Mouse (Mus musculus) stomach, embryonic 14.5 days (tissue): ENCODE results near the gene Lix1l. TPM values are rescaled to one million over a fixed set of nuclear protein-coding genes. Genes with fewer than 3 reads are reported as not detected.

Experiments used
- ATAC-seq: fragments of 200-750 bp; cut with Nextera tagmentation; 2 replicates; pipeline ENCODE4 v1.8.0; 2017; ENCODE audit warnings: low read depth, moderate TSS enrichment; ENCODE audit not compliant: insufficient number of reproducible peaks, insufficient read depth, low FRiP score
- H3K27ac ChIP-seq: fragments of 300-500 bp; sonication (generic); 2 replicates; pipeline ENCODE4 v1.5.1; 2014; ENCODE audit warnings: mild to moderate bottlenecking, low read length, moderate library complexity, mixed read lengths
- H3K27me3 ChIP-seq: fragments of 300-500 bp; sonication (generic); 2 replicates; pipeline ENCODE4 v1.6.1; 2014; ENCODE audit warnings: low read length, control low read depth, mixed read lengths; ENCODE audit not compliant: control insufficient read depth, insufficient read depth
- H3K36me3 ChIP-seq: fragments of 300-500 bp; sonication (generic); 2 replicates; pipeline ENCODE4 v1.6.1; 2014; ENCODE audit warnings: mild to moderate bottlenecking, control low read depth, low read length, moderate library complexity, mixed read lengths; ENCODE audit not compliant: control insufficient read depth, insufficient read depth
- H3K4me1 ChIP-seq: fragments of 300-500 bp; sonication (generic); 2 replicates; pipeline ENCODE4 v1.6.1; 2014; ENCODE audit warnings: low read length, control low read depth, mixed read lengths; ENCODE audit not compliant: control insufficient read depth, insufficient read depth
- H3K4me2 ChIP-seq: fragments of 300-500 bp; sonication (generic); replicated peaks from 2 replicates; pipeline ENCODE4 v1.6.1; 2014; ENCODE audit warnings: low read depth, low read length, control low read depth
- H3K4me3 ChIP-seq: fragments of 300-500 bp; sonication (generic); 2 replicates; pipeline ENCODE4 v1.5.1; 2014; ENCODE audit warnings: low read depth, low read length, control low read depth
- H3K9ac ChIP-seq: fragments of 300-500 bp; sonication (generic); replicated peaks from 2 replicates; pipeline ENCODE4 v1.6.1; 2014; ENCODE audit warnings: low read depth, mild to moderate bottlenecking, control low read depth, low read length, moderate library complexity, mixed read lengths
- H3K9me3 ChIP-seq: fragments of 300-500 bp; sonication (generic); 2 replicates; pipeline ENCODE4 v1.6.1; 2016; ENCODE audit warnings: low read depth, low read length, control low read depth; ENCODE audit not compliant: control insufficient read depth
- WGBS: fragments of 180-500 bp; shearing (Covaris S2); extraction: QIAGEN DNeasy Blood & Tissue Kit; methylation state at CpG from one replicate; pipeline ENCODE4 v1.1.7; 2014; 5-methylcytosine and 5-hydroxymethylcytosine counted together
- polyA plus RNA-seq: library from polyadenylated mRNA; unstranded; fragments of >200 nt; fragmentation: Nextera tagmentation; extraction: Ambion mirVana; gene quantifications from 2 replicates; pipeline ENCODE4 v1.2.1, GENCODE M21; 2014

Gene Lix1l
- polyA plus RNA-seq, 1 experiment from 2014 or later: 10.6 TPM

- Histone ChIP-seq H3K27me3 (no peaks in the 10 kb centered on the region), H3K27ac (no peak overlapping the region), H3K9ac (no peak overlapping the region), H3K36me3 (peaks cover 23% of the 10 kb centered on the region), H3K4me1 (peaks cover 40% of the 10 kb centered on the region), H3K4me2 (no peak overlapping the region), H3K9me3 (no peaks in the 10 kb centered on the region), H3K4me3 (no peak overlapping the region)
- WGBS: 92% methylated on average over 8 of the region's 8 CpGs
- ATAC-seq: no peak
Measured at GRCm38 (mm10) chr3:96563267-96563666, 37.7 kb upstream of the Lix1l start.

- 47% methylated on average over 10 of the region's 10 CpGs for WGBS
- H3K9ac ChIP-seq: no peak overlapping the region
Measured at GRCm38 (mm10) chr3:96563911-96564632, 36.9 kb upstream of the Lix1l start.

GRCm38 (mm10) chr3:96564633-96565032 is 36.3 kb upstream of the Lix1l start:
- Histone ChIP-seq H3K36me3 (peaks cover 18% of the 10 kb centered on the region), H3K4me1 (peaks cover 37% of the 10 kb centered on the region), H3K9me3 (no peaks in the 10 kb centered on the region), H3K27ac (peak overlapping the region; percentile 72), H3K4me2 (no peak overlapping the region), H3K4me3 (no peak overlapping the region), H3K27me3 (no peaks in the 10 kb centered on the region), H3K9ac (no peak overlapping the region)
- WGBS: 47% methylated on average over 7 of the region's 7 CpGs
- ATAC-seq: 0 out of 2 replicates have a peak, but pooled peaks have one; percentile 4

More at GRCm38 (mm10) chr3:96563911-96564632, 36.9 kb upstream of the Lix1l start:
- Histone ChIP-seq H3K4me3 (no peak overlapping the region), H3K27me3 (no peaks in the 10 kb centered on the region), H3K4me1 (peaks cover 40% of the 10 kb centered on the region), H3K27ac (peak overlapping the region; percentile 72), H3K36me3 (peaks cover 23% of the 10 kb centered on the region), H3K9me3 (no peaks in the 10 kb centered on the region), H3K4me2 (no peak overlapping the region)
- peak; percentile 57; the same call in 1 of the 2 replicates for ATAC-seq

GRCm38 (mm10) chr3:96565105-96565504 is 35.8 kb upstream of the Lix1l start:
- peak overlapping the region; percentile 72; the same call in 1 of the 2 replicates for H3K27ac ChIP-seq
- no peak overlapping the region for H3K9ac ChIP-seq
- peaks cover 13% of the 10 kb centered on the region for H3K36me3 ChIP-seq
- H3K4me2 ChIP-seq: no peak overlapping the region
- H3K9me3 ChIP-seq: no peaks in the 10 kb centered on the region
- 87% methylated on average over 2 of the region's 3 CpGs for WGBS
- no peak for ATAC-seq
- no peaks in the 10 kb centered on the region for H3K27me3 ChIP-seq
- H3K4me1 ChIP-seq: peaks cover 33% of the 10 kb centered on the region
- H3K4me3 ChIP-seq: no peak overlapping the region

GRCm38 (mm10) chr3:96566661-96567450 is 34.1 kb upstream of the Lix1l start:
- Histone ChIP-seq H3K27me3 (no peaks in the 10 kb centered on the region), H3K4me2 (no peak overlapping the region), H3K36me3 (no peaks in the 10 kb centered on the region), H3K27ac (no peak overlapping the region), H3K4me3 (no peak overlapping the region), H3K9ac (no peak overlapping the region), H3K9me3 (no peaks in the 10 kb centered on the region), H3K4me1 (peaks cover 16% of the 10 kb centered on the region)
- ATAC-seq: no peak
- 80% methylated on average over 8 of the region's 8 CpGs for WGBS

- Histone ChIP-seq H3K9ac (no peak overlapping the region), H3K36me3 (no peaks in the 10 kb centered on the region), H3K4me3 (no peak overlapping the region), H3K4me2 (no peak overlapping the region), H3K4me1 (peaks cover 14% of the 10 kb centered on the region), H3K9me3 (no peaks in the 10 kb centered on the region), H3K27me3 (no peaks in the 10 kb centered on the region), H3K27ac (no peak overlapping the region)
- no peak for ATAC-seq
- WGBS: 80% methylated on average over 8 of the region's 8 CpGs
Measured at GRCm38 (mm10) chr3:96568605-96569004, 32.3 kb upstream of the Lix1l start.

- no peak overlapping the region for H3K9ac ChIP-seq
- WGBS: 91% methylated on average over 13 of the region's 13 CpGs
- H3K9me3 ChIP-seq: no peaks in the 10 kb centered on the region
- ATAC-seq: no peak
- H3K36me3 ChIP-seq: no peaks in the 10 kb centered on the region
- H3K27ac ChIP-seq: no peak overlapping the region
- peaks cover 6% of the 10 kb centered on the region; the same call in 1 of the 2 replicates for H3K4me1 ChIP-seq
- no peaks in the 10 kb centered on the region for H3K27me3 ChIP-seq
- H3K4me2 ChIP-seq: no peak overlapping the region
- no peak overlapping the region for H3K4me3 ChIP-seq
Measured at GRCm38 (mm10) chr3:96569506-96569905, 31.4 kb upstream of the Lix1l start.

- H3K9me3 ChIP-seq: no peaks in the 10 kb centered on the region
- H3K4me3 ChIP-seq: no peak overlapping the region
- H3K4me1 ChIP-seq: 0 out of 2 replicates have a peak, but pooled peaks cover 3% of the 10 kb centered on the region
- no peaks in the 10 kb centered on the region for H3K36me3 ChIP-seq
- no peaks in the 10 kb centered on the region for H3K27me3 ChIP-seq
- WGBS: 76% methylated on average over 11 of the region's 11 CpGs
- H3K4me2 ChIP-seq: no peak overlapping the region
- no peak overlapping the region for H3K9ac ChIP-seq
- no peak overlapping the region for H3K27ac ChIP-seq
- no peak for ATAC-seq
Measured at GRCm38 (mm10) chr3:96569966-96570605, 30.9 kb upstream of the Lix1l start.
